Mouse (Mus musculus): ENCODE results near the gene Hvcn1. TPM values are rescaled to one million over a fixed set of nuclear protein-coding genes. Genes with fewer than 3 reads are reported as not detected.

Hvcn1 gene
- polyA plus RNA-seq, 1 experiment = 30.0 TPM

DNA sequence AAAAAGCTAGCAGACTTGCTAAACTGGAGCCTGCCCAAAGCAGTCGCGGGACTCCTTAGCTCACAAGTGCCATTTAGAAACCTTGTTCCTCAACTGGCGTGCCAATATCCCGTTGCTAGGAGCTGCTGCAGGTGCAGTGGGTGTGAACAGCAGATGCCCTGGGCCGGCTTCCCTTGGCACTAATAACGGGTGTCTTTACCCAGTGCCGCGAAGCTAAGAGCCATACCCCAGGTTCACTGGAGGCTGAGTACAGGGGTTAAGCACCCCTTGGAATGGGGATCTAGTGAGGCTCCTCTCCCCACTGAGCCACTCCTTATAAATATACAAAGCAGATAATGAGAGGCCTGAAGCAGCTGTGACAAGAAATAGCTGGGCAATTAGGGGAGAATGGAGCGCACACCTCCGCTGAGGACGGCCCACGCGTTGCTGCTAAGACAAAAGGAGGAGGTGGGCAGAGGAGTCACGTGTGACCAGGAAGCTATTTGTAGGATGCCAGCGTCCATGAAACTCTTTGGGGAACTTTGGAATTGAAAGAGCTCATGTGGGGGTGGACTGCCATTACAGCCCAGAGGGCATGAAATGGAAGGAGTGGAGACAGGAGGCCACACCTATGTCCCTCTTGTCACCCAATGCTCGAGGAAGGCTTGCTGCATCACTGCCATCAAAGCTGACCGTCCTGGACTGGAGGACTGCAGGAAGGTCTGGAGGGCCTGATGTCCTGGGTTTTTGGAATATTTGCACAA is 37.3 kb downstream of the Hvcn1 start:
- no peak overlapping the region; the same call in none of the 2 replicates for H3K27ac ChIP-seq (ENCODE audit: control insufficient read depth, insufficient read depth, low read depth, low read length, poor library complexity)
- no peak overlapping the region for H3K4me3 ChIP-seq (replicated peaks; ENCODE audit: control insufficient read depth, low read depth, low read length)
- H3K4me1 ChIP-seq (ENCODE audit: control insufficient read depth, insufficient read depth, low read length) = peaks cover 10% of the 10 kb centered on the region
- 64% methylated on average over 17 of the region's 17 CpGs for WGBS
- no peak for TF ChIP-seq CTCF (IDR thresholded peaks at IDR 0.05; ENCODE audit: control insufficient read depth, insufficient read depth, low read length)
- no peak for TF ChIP-seq POLR2A (IDR thresholded peaks at IDR 0.05; ENCODE audit: borderline replicate concordance, control insufficient read depth, low read depth, low read length)

DNA sequence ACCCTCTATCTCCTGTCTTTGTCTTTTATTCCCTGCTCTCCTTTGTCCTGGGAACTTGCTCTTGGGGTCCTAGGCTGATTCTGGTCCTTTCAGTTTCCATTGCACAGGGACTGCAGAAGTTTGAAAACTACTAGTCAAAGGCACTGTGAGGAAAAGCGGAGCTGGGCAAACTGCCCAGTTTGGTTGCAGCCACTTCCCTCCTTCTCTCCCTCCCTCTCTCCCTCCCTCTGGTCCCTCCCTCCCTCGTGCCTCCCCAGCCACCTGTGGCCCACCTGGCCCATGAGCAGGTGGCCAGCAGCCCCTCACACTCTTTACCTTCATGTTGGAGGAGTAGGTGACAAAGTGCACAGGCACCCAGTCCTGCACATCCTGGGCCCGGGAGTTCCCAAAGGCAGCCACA is 38.6 kb downstream of the Hvcn1 start:
- peaks cover 10% of the 10 kb centered on the region for H3K4me1 ChIP-seq (ENCODE audit: control insufficient read depth, insufficient read depth, low read length)
- 27% methylated on average over 3 of the region's 3 CpGs for WGBS
- no peak overlapping the region for H3K4me3 ChIP-seq (replicated peaks; ENCODE audit: control insufficient read depth, low read depth, low read length)
- no peak for TF ChIP-seq CTCF (IDR thresholded peaks at IDR 0.05; ENCODE audit: control insufficient read depth, insufficient read depth, low read length)
- no peak for TF ChIP-seq POLR2A (IDR thresholded peaks at IDR 0.05; ENCODE audit: borderline replicate concordance, control insufficient read depth, low read depth, low read length)
- no peak overlapping the region for H3K27ac ChIP-seq (ENCODE audit: control insufficient read depth, insufficient read depth, low read depth, low read length, poor library complexity)

- Histone ChIP-seq H3K4me1 (ENCODE audit: control insufficient read depth, insufficient read depth, low read length) (peaks cover 10% of the 10 kb centered on the region), H3K27ac (ENCODE audit: control insufficient read depth, insufficient read depth, low read depth, low read length, poor library complexity) (no peak overlapping the region), H3K4me3 (replicated peaks; ENCODE audit: control insufficient read depth, low read depth, low read length) (no peak overlapping the region)
- TF ChIP-seq CTCF (IDR thresholded peaks at IDR 0.05; ENCODE audit: control insufficient read depth, insufficient read depth, low read length) (no peak), POLR2A (IDR thresholded peaks at IDR 0.05; ENCODE audit: borderline replicate concordance, control insufficient read depth, low read depth, low read length) (no peak)
- WGBS = 85% methylated on average over 10 of the region's 10 CpGs
These were observed 40.1 kb downstream of the Hvcn1 start for GRCm38 (mm10) chr5:122246547-122247167.

DNA sequence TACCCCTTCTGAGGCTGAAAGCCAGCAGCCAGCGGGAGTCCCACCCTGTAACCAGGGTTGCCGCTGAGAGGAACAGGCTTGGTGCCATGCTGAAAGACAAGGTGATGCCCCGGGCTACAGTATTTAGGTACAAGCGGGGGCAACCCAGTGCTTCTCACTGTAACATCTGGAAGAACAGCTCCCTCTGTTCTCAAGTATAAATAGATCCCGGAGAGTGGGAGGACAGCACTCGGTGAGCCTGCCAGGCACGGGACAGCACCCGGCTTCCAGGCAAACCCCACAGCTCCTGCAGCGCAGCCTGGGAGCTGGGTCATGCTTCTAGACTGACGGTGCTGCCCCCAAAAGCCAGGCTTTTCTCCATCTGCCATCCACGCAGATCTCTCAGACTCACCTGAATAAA is 40.9 kb downstream of the Hvcn1 start:
- TF ChIP-seq POLR2A (IDR thresholded peaks at IDR 0.05; ENCODE audit: borderline replicate concordance, control insufficient read depth, low read depth, low read length) (no peak), CTCF (IDR thresholded peaks at IDR 0.05; ENCODE audit: control insufficient read depth, insufficient read depth, low read length) (no peak)
- Histone ChIP-seq H3K4me1 (ENCODE audit: control insufficient read depth, insufficient read depth, low read length) (peaks cover 10% of the 10 kb centered on the region), H3K27ac (ENCODE audit: control insufficient read depth, insufficient read depth, low read depth, low read length, poor library complexity) (no peak overlapping the region), H3K4me3 (replicated peaks; ENCODE audit: control insufficient read depth, low read depth, low read length) (no peak overlapping the region)
- 92% methylated on average over 11 of the region's 11 CpGs for WGBS

DNA sequence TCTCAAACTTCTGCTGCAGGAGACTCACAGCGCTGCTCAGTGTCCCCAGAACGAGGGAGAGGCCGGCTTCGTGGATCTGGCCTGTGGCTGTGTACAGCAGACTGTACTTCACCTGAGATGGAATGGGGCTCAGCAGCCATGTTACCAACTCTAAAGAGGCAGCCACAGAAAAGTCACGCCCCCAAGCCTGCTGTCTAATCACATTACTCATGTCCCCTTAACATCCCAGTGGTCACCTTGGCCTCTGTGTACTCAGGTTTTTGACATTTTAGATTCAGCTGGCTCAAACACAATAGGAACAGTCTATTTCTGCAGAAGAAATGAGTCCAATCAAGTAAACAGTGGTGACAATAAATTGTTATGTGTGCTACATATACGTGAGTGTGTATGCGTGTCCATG is 41.3 kb downstream of the Hvcn1 start:
- Histone ChIP-seq H3K4me1 (ENCODE audit: control insufficient read depth, insufficient read depth, low read length) (peaks cover 10% of the 10 kb centered on the region), H3K27ac (ENCODE audit: control insufficient read depth, insufficient read depth, low read depth, low read length, poor library complexity) (no peak overlapping the region), H3K4me3 (replicated peaks; ENCODE audit: control insufficient read depth, low read depth, low read length) (no peak overlapping the region)
- WGBS = 85% methylated on average over 7 of the region's 7 CpGs
- TF ChIP-seq CTCF (IDR thresholded peaks at IDR 0.05; ENCODE audit: control insufficient read depth, insufficient read depth, low read length) (no peak), POLR2A (IDR thresholded peaks at IDR 0.05; ENCODE audit: borderline replicate concordance, control insufficient read depth, low read depth, low read length) (no peak)

DNA sequence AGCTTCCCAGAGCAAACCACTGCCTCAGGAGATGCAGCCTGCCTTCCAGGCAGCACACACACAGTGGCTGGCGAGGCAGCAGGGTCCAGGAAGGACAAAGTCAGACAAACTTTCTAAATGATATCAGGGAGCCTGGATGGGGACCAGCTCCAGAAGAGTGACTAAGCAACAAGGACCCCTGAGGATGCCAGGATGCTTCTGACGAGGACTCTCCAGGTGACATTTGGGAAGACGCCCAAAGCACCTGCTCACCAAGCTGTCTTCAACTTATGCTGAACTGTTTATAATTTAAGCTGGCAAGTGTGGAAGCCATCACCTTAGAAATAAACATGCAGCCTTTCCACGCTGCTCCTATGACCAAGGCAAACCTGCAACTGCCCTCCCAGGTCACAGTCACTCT is 42.7 kb downstream of the Hvcn1 start:
- no peak overlapping the region for H3K4me3 ChIP-seq (replicated peaks; ENCODE audit: control insufficient read depth, low read depth, low read length)
- WGBS = 89% methylated on average over 4 of the region's 4 CpGs
- no peak for TF ChIP-seq POLR2A (IDR thresholded peaks at IDR 0.05; ENCODE audit: borderline replicate concordance, control insufficient read depth, low read depth, low read length)
- TF ChIP-seq CTCF (IDR thresholded peaks at IDR 0.05; ENCODE audit: control insufficient read depth, insufficient read depth, low read length) = no peak
- H3K27ac ChIP-seq (ENCODE audit: control insufficient read depth, insufficient read depth, low read depth, low read length, poor library complexity) = no peak overlapping the region
- H3K4me1 ChIP-seq (ENCODE audit: control insufficient read depth, insufficient read depth, low read length) = peaks cover 4% of the 10 kb centered on the region

- Histone ChIP-seq H3K4me3 (replicated peaks; ENCODE audit: control insufficient read depth, low read depth, low read length) (no peak overlapping the region), H3K4me1 (ENCODE audit: control insufficient read depth, insufficient read depth, low read length) (no peaks in the 10 kb centered on the region; the same call in 1 of the 2 replicates), H3K27ac (ENCODE audit: control insufficient read depth, insufficient read depth, low read depth, low read length, poor library complexity) (no peak overlapping the region)
- WGBS = 93% methylated on average over 17 of the region's 17 CpGs
- TF ChIP-seq CTCF (IDR thresholded peaks at IDR 0.05; ENCODE audit: control insufficient read depth, insufficient read depth, low read length) = no peak
- no peak for TF ChIP-seq POLR2A (IDR thresholded peaks at IDR 0.05; ENCODE audit: borderline replicate concordance, control insufficient read depth, low read depth, low read length)
These were observed 45.4 kb downstream of the Hvcn1 start for GRCm38 (mm10) chr5:122251895-122252606.
